Mouse (Mus musculus) heart, postnatal 0 days (tissue): Measurements from ENCODE around the gene Jdp2.

Experiments
- CTCF ChIP-seq: IDR thresholded peaks from 2 replicates; pipeline ENCODE4 v1.5.1; 2016; ENCODE audit warnings: antibody characterized with exemption, control low read depth, low read depth
- EP300 ChIP-seq: IDR thresholded peaks from 2 replicates; pipeline ENCODE4 v1.6.1; 2016; ENCODE audit warnings: antibody characterized with exemption, low read depth

- TF ChIP-seq CTCF, result no peak
- no peak for TF ChIP-seq EP300
Measured at GRCm38 (mm10) chr12:85585761-85586258, 13.0 kb upstream of the Jdp2 start.
